Mouse (Mus musculus): ENCODE data around the gene Fxyd2. TPM values are rescaled to one million over a fixed set of nuclear protein-coding genes. Genes with fewer than 3 reads are reported as not detected.

Gene Fxyd2
- polyA plus RNA-seq, 1 experiment = 3.1 TPM

DNA sequence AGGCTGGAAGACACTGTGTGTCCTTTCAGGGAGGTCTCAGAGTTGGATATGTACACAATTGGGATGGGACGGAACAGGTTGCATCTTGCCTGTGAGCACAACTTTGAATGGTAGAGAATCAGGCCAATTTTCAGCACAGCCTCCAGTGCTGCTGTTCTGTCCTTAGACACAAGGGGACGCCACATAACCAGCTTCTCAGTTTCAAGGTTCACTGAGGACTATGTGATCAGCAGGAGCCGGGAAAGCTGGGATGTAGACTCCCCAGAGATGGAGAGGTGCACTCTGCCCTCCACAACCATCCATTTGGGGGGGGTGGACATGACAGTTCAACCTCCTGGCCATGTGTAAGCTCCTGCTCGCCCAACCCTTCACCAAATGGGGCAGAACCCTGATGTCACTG, 16.4 kb downstream of the Fxyd2 start:
- WGBS = 49% methylated on average over 4 of the region's 4 CpGs
- DNase-seq = peak; percentile 66 to 82
- no peak overlapping the region for H3K27ac ChIP-seq (ENCODE audit: insufficient read depth, low read length)
- TF ChIP-seq CTCF (IDR thresholded peaks at IDR 0.05; ENCODE audit: borderline replicate concordance, insufficient read depth, low read depth, low read length) = peak; percentile 84
- TF ChIP-seq POLR2A (IDR thresholded peaks at IDR 0.05; ENCODE audit: borderline replicate concordance, insufficient read depth, low read length) = no peak
- H3K4me3 ChIP-seq (replicated peaks; ENCODE audit: insufficient read depth, low read depth, low read length) = no peak overlapping the region
- H3K27me3 ChIP-seq (ENCODE audit: control insufficient read depth, insufficient read depth, low read length) = no peaks in the 10 kb centered on the region
- peaks cover 9% of the 10 kb centered on the region for H3K4me1 ChIP-seq (ENCODE audit: control insufficient read depth, insufficient read depth, low read length)

DNA sequence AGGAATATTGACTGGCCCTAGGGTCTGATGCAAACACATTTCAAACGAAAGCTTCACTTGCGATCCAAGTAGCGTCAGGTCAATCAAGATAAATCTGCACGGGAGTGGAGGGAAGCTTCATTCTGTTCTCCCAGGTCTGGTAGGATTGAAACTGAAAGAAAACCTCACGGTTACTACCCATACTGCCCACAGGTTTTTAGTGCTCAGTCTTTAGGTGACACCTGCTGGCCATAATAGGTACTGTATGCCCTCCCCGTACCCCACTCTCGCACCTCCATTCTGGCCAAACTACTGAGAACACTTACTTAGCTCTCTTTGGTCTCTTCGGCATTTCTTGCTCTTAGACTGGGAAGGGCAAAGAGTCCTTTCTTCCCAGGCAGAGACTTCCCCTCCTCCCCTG, 17.8 kb downstream of the Fxyd2 start:
- Histone ChIP-seq H3K27ac (ENCODE audit: insufficient read depth, low read length) (no peak overlapping the region), H3K4me3 (replicated peaks; ENCODE audit: insufficient read depth, low read depth, low read length) (peak overlapping the region; percentile 7), H3K27me3 (ENCODE audit: control insufficient read depth, insufficient read depth, low read length) (no peaks in the 10 kb centered on the region), H3K4me1 (ENCODE audit: control insufficient read depth, insufficient read depth, low read length) (peaks cover 12% of the 10 kb centered on the region)
- DNase-seq = peak; percentile 66 to 74
- 33% methylated on average over 8 of the region's 8 CpGs for WGBS
- TF ChIP-seq POLR2A (IDR thresholded peaks at IDR 0.05; ENCODE audit: borderline replicate concordance, insufficient read depth, low read length) = no peak
- TF ChIP-seq CTCF (IDR thresholded peaks at IDR 0.05; ENCODE audit: borderline replicate concordance, insufficient read depth, low read depth, low read length) = peak; percentile 85

DNA sequence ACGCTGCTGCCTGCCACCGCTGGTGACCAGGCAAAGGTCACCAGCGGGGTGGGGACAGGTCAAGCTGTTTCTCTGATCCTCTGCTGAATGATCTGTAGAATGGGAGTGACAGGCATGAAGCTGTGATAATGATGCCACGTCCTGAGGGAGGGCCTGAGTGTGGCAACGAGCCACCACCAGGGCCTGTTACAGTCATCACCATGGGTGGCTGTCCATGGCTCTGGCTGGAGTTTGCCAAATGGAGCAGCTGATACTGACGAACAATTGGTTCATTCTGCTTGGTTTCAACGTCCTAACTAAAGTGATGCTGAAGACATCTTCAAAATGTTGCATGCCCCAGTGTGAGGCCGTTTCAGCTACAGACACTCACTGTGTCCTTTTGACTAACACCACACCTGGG, 18.8 kb downstream of the Fxyd2 start:
- whole genome bisulfite sequencing = 37% methylated on average over 8 of the region's 8 CpGs
- Histone ChIP-seq H3K27ac (ENCODE audit: insufficient read depth, low read length) (no peak overlapping the region), H3K27me3 (ENCODE audit: control insufficient read depth, insufficient read depth, low read length) (no peaks in the 10 kb centered on the region), H3K4me3 (replicated peaks; ENCODE audit: insufficient read depth, low read depth, low read length) (no peak overlapping the region), H3K4me1 (ENCODE audit: control insufficient read depth, insufficient read depth, low read length) (peaks cover 21% of the 10 kb centered on the region)
- TF ChIP-seq CTCF (IDR thresholded peaks at IDR 0.05; ENCODE audit: borderline replicate concordance, insufficient read depth, low read depth, low read length) (no peak), POLR2A (IDR thresholded peaks at IDR 0.05; ENCODE audit: borderline replicate concordance, insufficient read depth, low read length) (no peak)
- DNase-seq = peak in 1 of 2 experiments; percentile 52

DNA sequence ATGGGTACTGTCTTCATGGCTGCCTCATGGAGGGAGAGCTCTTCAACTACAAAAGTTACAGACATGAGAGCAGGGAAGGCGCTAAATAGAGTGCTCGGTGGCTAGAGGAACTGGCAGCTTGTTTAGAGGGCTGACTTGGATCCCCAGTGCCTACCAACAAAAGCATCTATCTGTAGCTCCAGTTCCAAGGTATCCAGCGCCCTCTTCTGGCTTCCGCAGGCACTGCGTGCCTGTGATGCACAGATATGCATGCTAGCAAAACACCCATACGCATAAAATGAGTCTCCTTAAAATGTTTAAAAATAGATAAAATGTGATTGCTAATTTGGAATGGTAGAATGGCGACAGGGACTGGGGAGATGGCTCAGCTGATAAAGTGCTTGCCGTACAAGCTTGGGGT, 21.7 kb downstream of the Fxyd2 start:
- TF ChIP-seq POLR2A (IDR thresholded peaks at IDR 0.05; ENCODE audit: borderline replicate concordance, insufficient read depth, low read length) (no peak), CTCF (IDR thresholded peaks at IDR 0.05; ENCODE audit: borderline replicate concordance, insufficient read depth, low read depth, low read length) (peak; percentile 51; the same call in 1 of the 2 replicates)
- WGBS = 86% methylated on average over 8 of the region's 8 CpGs
- no peak for DNase-seq

DNA sequence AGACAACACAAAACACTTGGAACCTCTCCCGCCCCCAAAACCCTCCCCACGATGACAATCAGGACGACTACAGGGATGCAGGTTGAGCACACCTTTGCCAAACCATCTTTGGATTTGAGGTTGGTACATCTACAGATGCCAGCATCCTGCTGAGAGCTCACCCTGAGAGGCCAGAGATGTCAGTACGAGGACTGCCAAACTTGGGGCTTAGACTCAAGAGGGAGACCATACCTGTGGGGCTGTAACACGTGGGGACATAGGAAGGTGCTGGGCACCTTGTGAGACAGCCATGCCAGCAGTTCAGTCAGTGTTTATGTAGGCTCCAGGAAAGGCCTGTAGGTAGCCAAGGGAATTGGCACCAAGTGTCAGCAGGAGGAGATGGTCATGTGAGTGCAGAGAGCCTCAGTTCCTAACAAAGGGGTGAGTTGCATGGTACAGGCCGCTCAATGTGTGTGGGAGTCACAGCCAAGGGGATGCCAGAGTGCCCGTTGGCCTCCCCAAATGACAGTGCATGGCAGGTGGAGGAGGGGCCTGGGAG, 23.4 kb downstream of the Fxyd2 start:
- peaks cover 34% of the 10 kb centered on the region for H3K4me1 ChIP-seq (ENCODE audit: control insufficient read depth, insufficient read depth, low read length)
- TF ChIP-seq POLR2A (IDR thresholded peaks at IDR 0.05; ENCODE audit: borderline replicate concordance, insufficient read depth, low read length) (no peak), CTCF (IDR thresholded peaks at IDR 0.05; ENCODE audit: borderline replicate concordance, insufficient read depth, low read depth, low read length) (no peak)
- peak; percentile 56 to 61 for DNase-seq
- no peak overlapping the region for H3K4me3 ChIP-seq (replicated peaks; ENCODE audit: insufficient read depth, low read depth, low read length)
- no peaks in the 10 kb centered on the region for H3K27me3 ChIP-seq (ENCODE audit: control insufficient read depth, insufficient read depth, low read length)
- WGBS = 17% methylated on average over 7 of the region's 7 CpGs
- H3K27ac ChIP-seq (ENCODE audit: insufficient read depth, low read length) = no peak overlapping the region

More for the DNA sequence above, 21.7 kb downstream of the Fxyd2 start:
- no peak overlapping the region for H3K27ac ChIP-seq (ENCODE audit: insufficient read depth, low read length)
- H3K4me3 ChIP-seq (replicated peaks; ENCODE audit: insufficient read depth, low read depth, low read length) = no peak overlapping the region
- H3K27me3 ChIP-seq (ENCODE audit: control insufficient read depth, insufficient read depth, low read length) = no peaks in the 10 kb centered on the region
- peaks cover 27% of the 10 kb centered on the region for H3K4me1 ChIP-seq (ENCODE audit: control insufficient read depth, insufficient read depth, low read length)

DNA sequence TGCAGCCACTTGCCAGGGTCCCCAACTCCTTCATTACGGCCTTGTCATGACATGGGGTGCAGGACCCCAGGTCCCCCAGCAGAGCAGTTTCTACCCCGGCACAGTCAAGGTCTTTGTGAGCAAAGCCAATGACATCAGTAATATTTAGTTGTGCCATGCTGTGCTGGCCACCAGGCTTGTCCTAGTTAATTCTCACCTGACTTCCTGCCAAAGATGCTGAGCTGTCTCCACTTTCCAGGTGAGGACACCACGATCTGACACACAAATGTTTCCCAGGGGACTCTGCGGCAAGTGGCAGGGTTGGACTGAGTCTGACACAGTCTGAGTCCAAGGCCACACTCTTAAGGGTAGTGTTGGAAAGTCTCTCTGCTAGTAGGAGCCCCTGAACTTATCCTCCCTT, 27.0 kb downstream of the Fxyd2 start, which contains the start of gene Dscaml1:
TSS of gene Dscaml1 (plus strand) at position 173 of the 400 bp plus-strand sequence.
- Histone ChIP-seq H3K4me3 (replicated peaks; ENCODE audit: insufficient read depth, low read depth, low read length) (no peak within 1 kb of the TSS), H3K27me3 (ENCODE audit: control insufficient read depth, insufficient read depth, low read length) (no peaks in the 10 kb centered on the region), H3K4me1 (ENCODE audit: control insufficient read depth, insufficient read depth, low read length) (peaks cover 32% of the 10 kb centered on the region), H3K27ac (ENCODE audit: insufficient read depth, low read length) (peak within 1 kb of the TSS; percentile 44; the same call in 1 of the 2 replicates)
- TF ChIP-seq CTCF (IDR thresholded peaks at IDR 0.05; ENCODE audit: borderline replicate concordance, insufficient read depth, low read depth, low read length) (peak; percentile 32; the same call in 1 of the 2 replicates), POLR2A (IDR thresholded peaks at IDR 0.05; ENCODE audit: borderline replicate concordance, insufficient read depth, low read length) (no peak)
- 16% methylated on average over 4 of the region's 4 CpGs for WGBS
- DNase-seq = peak; percentile 77 to 89

DNA sequence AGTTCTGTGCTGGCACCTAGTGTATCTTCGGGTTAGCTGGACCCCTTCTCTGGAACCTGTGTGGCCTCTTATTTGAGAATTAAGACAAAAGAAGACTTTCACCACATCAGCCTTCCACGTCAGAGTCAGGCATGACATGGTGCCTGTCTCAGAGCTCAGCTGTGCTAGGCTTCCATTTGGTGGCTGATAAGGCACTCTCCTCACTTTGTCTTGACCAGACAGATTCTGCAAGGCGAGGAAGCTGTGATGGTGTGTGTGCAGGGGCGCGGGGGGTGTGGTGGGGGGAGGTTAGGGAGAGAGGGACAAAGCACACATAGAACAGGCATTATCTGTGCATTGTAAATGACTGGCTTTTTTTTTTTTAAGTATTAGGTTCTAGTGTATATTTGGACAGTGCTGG, 29.9 kb downstream of the Fxyd2 start:
- 76% methylated on average over 5 of the region's 5 CpGs for WGBS
- no peak overlapping the region for H3K27ac ChIP-seq (ENCODE audit: insufficient read depth, low read length)
- DNase-seq = no peak
- H3K27me3 ChIP-seq (ENCODE audit: control insufficient read depth, insufficient read depth, low read length) = no peaks in the 10 kb centered on the region
- no peak overlapping the region for H3K4me3 ChIP-seq (replicated peaks; ENCODE audit: insufficient read depth, low read depth, low read length)
- peaks cover 29% of the 10 kb centered on the region for H3K4me1 ChIP-seq (ENCODE audit: control insufficient read depth, insufficient read depth, low read length)
- TF ChIP-seq POLR2A (IDR thresholded peaks at IDR 0.05; ENCODE audit: borderline replicate concordance, insufficient read depth, low read length) (no peak), CTCF (IDR thresholded peaks at IDR 0.05; ENCODE audit: borderline replicate concordance, insufficient read depth, low read depth, low read length) (no peak)

DNA sequence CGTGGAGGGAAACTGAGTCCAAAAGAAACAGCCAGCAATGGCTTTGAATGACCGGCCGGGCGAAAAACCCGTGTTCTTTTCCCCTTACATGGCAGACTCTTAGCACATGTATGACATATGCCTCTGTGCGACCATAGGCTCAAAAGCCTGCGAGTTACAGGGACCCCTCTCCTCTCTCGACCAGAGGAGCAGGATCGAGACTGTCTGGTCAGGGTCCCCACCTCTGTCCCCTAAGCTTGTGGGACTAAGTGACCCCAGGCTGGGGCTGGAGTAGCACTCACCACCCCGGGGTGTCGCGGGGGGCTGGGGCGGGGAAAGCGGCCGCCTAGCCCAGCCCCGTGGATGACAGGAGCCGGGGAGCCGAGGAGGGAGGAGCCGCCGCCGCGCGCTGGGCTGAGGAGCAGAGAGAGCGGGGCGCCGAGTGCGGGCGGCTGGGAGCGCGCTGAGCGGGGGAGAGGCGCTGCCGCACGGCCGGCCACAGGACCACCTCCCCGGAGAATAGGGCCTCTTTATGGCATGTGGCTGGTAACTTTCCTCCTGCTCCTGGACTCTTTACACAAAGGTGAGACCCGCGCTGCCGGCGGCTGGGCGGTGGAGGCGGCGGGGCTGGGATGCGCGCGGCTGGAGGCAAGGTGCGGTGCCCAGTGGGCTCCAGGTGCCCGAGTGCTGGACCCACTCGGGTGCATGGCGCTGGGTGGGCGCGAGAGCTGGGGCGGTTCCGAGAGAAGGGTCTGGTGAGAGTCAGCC, 30.7 kb downstream of the Fxyd2 start:
- Histone ChIP-seq H3K27ac (ENCODE audit: insufficient read depth, low read length) (peak overlapping the region; percentile 26; the same call in 1 of the 2 replicates), H3K27me3 (ENCODE audit: control insufficient read depth, insufficient read depth, low read length) (no peaks in the 10 kb centered on the region), H3K4me1 (ENCODE audit: control insufficient read depth, insufficient read depth, low read length) (peaks cover 29% of the 10 kb centered on the region), H3K4me3 (replicated peaks; ENCODE audit: insufficient read depth, low read depth, low read length) (peak overlapping the region; percentile 87)
- TF ChIP-seq CTCF (IDR thresholded peaks at IDR 0.05; ENCODE audit: borderline replicate concordance, insufficient read depth, low read depth, low read length) (no peak), POLR2A (IDR thresholded peaks at IDR 0.05; ENCODE audit: borderline replicate concordance, insufficient read depth, low read length) (peak; percentile 48)
- peak; percentile 72 to 73 for DNase-seq
- 6% methylated on average over 51 of the region's 54 CpGs for WGBS
